Mouse (Mus musculus): ENCODE results near the gene Ppp1r3c.
"Not testable (repeated sequence)": the region's sequence is repeated elsewhere in the genome, so short reads cannot be mapped to it uniquely, and the experiment has no call there.

Ppp1r3c gene

DNA sequence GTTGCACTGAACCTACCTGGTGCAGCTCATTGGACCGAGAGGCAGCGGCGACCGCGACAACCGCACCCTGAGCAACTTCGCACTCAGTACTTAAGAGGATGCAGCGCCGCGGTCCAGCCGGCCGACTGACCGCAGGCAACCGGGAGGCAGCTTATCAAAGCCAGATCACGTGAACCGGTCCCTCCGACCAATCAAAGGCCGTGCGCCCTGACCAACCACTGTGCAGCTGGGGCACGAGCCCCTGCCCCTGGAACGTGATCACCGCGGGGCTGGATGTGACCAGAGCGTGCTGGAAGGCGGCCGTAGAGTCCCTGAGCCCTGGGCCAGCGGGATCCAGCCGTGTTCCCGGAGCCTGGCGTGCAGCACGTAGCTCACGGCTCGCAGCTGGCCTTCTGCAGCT is at the start of gene Ppp1r3c:
Gene Ppp1r3c (minus strand): TSS at position 117 of the 400 bp plus-strand sequence.
- peak; percentile 94 for DNase-seq (ENCODE audit: extremely low spot score, low spot score)

DNA sequence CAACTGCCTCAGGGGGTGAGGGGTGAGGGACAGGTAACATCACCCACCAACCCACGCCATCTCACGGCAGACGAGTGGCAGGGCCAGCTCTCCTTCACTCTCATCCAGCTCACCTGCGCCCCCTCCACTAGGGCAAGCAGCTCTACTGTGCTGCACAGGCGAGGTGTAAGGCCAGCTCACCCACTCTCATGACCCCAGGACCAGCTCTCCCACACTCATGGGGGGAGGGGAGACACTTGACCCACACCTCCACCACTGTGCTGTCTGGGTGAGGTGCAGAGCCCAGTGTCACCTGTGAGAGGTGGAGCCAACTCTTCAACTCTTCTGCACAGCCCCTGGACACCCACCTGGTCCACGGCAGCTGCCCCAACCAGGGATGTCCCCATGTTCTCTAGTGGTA is 46.7 kb upstream of the Ppp1r3c start:
- DNase-seq (ENCODE audit: extremely low spot score, low spot score), result no peak

DNA sequence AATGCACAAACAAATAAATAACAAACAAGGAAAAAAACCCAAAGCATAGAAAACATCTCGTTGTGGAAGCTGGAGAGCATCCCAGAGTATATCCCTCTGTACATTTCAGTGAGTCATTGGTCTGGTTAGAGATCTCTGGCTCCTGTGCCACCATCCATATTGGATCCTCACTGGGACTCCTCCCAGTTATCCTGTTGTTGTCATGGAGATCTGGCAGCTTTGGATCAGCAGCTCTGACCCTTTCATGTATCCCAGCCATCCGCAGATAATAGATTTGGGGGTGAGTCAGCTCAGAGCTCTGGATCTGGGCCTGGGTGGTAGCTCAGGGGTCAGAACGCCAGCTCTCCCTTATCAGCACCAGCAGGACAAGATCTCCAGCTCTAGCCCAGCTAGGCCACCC is 46.1 kb upstream of the Ppp1r3c start:
- DNase-seq (ENCODE audit: extremely low spot score, low spot score), result no peak

DNA sequence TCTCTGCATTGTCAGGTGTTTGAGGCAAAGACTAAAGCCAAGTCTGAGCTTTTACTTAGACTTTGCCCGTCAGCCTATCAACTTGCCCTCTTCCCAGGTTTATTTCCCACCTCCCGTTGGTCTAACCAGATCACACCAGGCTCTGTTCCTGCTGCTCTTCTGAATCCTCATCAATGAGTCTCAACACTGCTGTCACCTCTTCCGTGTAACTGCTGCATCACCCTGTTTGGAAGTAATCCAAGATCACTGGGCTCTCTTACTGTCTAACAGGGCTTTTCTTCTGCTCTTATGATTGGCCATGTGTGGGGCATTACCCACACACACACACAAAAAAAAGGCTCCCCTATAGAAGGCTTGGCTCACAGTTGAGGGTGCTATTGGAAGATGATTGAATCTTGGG is 45.5 kb upstream of the Ppp1r3c start:
- no peak for DNase-seq (ENCODE audit: extremely low spot score, low spot score)

DNA sequence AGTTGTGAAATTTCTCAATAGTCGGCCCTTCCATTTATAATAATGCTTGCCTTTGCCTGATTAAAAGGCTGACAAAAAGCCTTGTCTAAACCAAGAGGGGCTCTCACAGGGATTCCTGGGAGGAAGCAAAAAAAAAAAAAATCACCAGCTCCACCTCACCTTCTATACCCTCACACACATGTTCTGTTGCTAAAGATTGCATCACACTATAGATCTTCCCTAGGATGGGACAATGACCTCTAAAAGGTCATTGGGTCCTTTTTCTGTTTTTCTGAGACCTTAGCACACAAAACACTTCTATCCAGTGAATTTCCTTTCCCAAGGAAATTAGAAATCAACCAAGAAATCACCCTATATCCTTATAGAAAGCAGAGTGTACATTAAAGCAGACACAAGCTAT is 43.9 kb upstream of the Ppp1r3c start:
- no peak for DNase-seq (ENCODE audit: extremely low spot score, low spot score)

DNA sequence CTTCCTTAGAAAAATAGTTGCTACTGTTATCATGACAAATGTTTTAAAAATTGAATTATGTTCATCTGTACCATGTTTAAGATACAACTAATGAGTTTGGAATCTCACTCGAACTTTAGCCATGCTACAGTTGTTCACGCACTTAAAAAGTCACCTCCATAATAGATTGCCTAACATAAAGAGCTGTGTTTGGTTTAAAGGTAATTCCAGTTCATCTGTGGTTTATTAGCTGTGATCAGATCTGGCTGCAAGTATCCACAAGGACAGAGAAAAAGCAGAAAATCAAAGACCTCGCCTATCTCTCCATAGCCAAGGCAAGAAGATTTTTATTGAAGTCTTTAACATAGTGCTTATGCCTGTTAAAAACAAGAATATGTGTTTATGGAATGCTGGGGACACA is 43.3 kb upstream of the Ppp1r3c start:
- DNase-seq (ENCODE audit: extremely low spot score, low spot score), result no peak

DNA sequence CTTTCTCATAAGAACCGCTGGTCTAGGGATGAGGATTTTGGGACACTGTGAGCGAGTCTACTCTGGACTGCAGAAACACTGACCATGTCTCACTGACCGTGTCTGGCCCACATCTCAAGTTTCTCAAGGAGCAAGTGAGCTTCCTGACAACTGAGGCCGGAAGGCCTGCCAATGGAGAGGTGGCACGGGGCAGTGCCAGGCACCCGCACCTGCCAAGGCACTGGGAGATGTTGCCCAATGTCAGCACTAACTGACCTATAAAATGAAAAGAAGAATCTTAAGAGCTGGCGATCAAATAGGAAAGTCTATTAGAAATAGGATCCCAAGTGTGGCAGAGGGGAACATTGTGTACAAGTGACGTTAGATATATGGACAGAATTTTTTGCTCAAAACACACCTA is 39.1 kb upstream of the Ppp1r3c start:
- DNase-seq (ENCODE audit: extremely low spot score, low spot score), result no peak

DNA sequence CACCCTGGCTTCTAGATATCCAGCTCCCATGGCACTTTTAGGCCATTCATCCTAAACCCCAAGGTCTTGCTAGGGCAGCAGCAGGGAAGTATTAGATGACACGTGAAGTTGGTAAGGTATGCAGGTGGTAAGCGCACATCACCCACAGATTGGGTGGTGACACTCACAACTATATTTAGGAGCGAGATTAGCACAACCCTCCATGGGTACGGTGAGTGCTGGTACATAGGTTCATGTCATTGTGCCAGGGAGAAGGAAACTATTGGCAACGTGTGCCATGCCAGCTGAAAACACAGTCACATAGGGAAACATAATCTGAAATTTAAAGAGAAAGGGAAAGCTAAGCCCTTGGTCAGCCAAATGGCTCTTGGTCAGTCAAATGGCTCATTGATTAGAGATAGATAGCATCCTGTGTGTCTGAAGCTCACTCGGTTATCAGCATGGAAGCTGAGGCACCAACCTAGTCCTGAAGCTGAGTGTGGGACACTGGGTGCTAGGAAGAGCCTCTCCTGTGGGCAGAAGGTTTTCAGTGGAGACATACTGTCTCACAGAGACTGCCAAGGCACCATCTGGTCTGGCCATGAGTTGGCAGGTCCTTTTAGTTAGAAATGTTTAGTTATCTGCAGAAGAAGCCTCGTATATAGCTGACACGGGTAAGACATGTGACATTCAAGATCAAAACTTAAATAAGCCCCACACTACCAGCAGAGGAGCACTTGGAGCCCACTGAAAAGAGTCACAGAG is 37.4 kb upstream of the Ppp1r3c start:
- DNase-seq (ENCODE audit: extremely low spot score, low spot score), result no peak

DNA sequence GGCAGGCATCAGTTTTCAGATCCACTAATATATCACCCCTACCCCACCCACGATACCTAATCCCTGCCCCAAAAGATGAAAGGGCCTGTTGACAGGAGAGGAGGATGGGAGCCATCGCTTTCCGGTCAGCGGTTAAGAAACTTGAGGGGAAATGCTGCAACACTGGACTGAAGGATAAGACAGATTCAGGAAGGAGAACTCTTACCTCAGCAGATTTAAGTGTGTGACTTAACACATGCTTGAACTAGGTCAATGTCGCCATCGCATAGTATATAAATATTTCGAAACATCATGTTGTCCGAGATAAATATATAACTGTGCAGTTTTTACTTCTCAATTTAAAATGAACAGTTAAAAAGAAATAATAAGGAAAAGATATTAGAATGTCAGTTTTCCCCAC is 31.6 kb upstream of the Ppp1r3c start:
- no peak for DNase-seq (ENCODE audit: extremely low spot score, low spot score)

DNA sequence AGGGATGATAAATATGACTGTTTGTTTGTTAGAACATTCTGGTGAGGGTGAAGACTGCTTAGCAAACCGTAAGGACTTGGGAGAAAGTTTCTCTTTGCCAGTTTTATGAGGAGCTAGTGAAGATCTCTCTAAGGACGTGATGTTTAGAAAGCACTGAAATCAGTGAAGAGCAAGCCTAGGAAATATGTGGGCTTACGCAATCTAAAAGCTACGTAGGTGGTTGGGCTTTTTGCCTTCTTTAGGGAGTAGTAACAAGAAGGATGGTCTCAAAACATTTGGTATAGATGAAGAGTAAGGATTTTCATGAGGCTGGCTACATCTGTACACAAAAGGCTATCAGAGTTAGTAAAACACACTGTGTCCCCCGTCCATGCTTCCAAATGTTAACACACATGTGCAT is 28.0 kb upstream of the Ppp1r3c start:
- no peak for DNase-seq (ENCODE audit: extremely low spot score, low spot score)

DNA sequence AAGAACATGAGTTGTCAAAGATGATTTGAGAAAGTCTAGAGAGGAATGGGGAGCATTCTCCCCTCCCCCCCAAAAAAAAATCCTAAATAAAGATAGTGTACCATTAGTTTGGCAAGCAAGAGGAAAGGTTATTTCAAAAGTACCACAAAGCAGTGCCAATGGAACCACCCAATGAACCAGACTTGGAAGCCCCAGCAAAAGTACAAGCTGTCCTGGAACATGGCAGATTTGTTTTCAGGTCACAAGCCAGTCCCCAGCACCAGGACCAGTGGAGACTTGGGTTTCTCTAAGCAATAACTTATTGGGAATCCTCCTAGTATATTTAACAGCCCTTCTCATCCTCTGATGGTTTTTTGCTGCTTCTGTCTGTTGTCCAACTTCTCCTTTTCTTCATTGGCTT is 12.5 kb upstream of the Ppp1r3c start:
- no peak for DNase-seq (ENCODE audit: extremely low spot score, low spot score)

DNA sequence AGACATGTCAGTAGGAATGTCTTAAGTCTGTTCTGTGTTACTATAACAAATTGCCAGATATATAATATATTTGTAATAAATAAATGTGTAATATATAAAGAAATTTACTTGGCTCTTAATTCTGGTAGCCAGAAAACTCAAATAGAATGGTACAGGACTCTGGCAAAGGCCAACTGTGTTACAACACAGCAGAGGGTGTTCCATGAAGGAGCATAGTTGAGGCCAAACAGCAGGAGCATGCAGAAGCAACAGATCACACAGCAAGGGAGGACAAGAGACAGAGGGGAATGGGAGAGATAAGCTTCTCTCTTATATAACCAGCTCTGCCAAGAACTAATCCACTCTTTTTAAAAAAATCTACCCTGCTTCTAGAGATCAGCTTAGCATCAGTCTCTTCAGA is 5.9 kb upstream of the Ppp1r3c start:
- DNase-seq (ENCODE audit: extremely low spot score, low spot score), result no peak

DNA sequence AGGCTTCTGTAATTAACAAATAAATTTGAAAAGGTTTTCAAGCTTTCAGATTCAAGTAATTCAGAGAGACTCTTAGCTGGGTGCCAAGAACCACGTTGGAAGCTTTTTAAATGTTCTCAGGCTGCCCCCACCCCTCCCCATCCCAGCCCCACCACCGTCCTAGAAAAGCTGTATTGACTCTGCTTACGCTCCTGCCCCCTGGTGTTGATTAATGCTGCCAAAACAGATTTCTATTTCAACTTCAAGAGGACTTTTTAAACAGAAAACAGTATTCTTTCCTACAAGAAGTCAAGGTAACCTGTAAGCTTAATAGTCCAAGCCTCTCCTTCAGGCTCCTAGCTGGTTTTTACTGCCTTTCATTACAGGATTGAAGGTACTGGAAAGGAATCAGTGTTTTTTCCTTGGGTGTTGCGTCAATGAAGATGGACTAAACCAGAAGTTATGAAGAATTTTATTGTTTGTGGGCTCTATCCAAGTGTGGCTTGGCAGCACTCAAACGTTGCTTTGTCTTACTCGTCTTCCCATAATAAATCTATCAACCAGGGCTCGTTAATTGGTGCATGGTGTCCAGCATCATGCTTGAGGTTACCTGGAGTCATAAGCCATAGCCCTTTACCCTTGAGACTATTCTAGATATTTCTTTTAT is 3.2 kb upstream of the Ppp1r3c start:
- no peak for DNase-seq (ENCODE audit: extremely low spot score, low spot score)

DNA sequence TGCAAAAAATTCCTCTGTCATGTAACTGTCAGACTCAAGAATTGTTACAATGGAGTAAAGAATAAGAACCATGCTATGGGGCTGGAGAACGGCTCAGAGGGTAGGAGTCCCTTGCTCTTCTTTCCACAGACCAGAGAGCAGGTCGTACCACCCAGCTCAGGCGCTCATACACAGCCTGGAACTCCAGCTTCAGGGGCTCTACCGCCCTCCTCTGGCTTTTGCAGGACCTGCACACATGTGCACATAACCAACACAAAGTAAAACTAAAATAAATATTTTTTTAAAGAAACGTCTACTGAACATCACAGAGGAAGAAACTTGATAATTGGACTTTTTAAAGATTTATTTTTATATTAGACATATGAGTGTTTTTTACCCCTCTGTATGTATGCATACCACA is 1.6 kb upstream of the Ppp1r3c start:
- no peak for DNase-seq (ENCODE audit: extremely low spot score, low spot score)

DNA sequence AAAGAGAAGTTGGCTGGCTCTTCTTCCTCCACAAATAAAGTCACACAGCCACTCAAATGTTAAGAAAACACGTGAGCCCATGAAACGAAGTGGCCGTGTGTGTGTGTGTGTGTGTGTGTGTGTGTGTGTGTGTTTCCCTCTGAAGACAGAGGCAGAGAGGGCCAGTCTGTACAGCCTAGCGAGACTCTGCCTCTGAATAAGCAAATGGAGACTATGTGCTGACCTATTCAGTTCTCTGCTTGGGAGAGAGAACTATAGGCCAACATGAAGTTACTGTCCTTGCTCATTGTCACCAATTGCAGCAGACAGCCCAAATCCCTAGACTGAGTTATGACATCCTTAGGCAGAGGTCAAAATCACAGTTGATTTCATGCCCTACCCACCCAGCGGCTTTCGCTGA is 634 bp upstream of the Ppp1r3c start:
- no peak for DNase-seq (ENCODE audit: extremely low spot score, low spot score)

DNA sequence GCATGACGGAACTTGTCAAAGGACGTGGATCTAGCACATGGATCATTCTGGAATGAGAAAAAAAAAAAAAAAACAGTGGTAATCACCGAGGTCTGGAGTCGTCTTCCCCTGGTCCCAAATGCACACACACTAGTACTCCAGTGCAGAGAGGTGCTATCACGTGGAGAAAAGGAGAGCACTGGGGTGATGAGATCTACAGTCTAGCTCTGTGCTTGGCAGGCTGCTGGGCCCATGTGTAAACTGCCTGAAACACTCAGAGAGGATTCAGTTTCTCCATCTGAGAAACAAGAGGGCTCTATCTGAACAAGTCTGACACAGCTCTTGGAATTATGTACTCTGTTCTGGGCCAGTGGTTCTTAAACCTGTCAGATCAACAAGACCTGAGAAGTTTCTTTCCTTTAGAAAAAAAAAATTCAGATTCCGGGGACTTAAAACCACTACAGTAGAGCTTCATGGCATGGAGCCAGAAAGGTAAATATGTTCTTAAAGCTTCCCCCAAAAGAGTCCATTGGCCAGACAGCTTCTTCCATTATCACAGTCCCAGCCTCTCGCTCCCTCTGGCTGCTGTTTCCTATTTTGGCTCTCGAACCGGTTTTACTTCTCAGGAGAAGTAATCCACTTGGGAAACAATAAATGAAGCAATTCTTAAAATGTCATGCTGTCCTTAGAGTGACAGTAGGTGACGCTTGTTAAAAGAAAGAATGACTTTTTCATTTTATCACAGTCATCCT is 2.0 kb downstream of the Ppp1r3c start:
- no peak for DNase-seq (ENCODE audit: extremely low spot score, low spot score)

DNA sequence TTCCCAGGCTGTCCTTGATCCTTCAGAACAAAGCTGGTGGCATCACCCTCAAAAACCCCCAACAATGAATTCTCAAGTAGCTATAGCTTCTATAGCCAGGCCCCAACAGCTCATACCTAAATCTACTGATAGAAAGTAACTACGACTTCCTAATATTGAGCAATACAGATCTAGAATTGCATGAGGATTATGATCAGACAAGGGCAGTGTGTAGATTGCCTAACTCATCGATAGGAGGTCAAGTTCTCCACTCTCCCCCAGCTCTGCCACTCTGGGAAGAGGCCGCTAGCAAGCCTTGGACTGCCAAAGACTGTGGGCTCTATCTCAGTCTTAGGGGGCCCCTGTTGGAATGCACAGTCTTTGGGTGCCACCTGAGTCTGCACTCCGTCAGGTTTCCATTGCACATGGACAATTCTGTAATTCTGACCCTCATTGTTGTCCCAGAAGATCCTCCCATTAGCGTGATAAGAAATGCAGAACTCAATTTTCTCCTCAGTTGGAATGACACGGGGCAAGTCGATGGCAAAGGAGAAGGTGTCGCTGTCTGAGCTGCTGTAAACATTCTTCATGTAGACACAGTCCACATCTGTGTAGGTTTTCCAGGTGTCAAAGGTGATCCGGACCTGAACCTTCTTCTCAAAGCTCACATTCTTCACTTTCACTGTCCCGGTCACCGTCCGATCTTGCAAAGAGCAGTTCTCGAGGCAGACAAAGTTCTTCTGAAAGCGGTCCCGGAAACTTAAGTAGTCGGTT is 3.1 kb downstream of the Ppp1r3c start:
- no peak for DNase-seq (ENCODE audit: extremely low spot score, low spot score)

DNA sequence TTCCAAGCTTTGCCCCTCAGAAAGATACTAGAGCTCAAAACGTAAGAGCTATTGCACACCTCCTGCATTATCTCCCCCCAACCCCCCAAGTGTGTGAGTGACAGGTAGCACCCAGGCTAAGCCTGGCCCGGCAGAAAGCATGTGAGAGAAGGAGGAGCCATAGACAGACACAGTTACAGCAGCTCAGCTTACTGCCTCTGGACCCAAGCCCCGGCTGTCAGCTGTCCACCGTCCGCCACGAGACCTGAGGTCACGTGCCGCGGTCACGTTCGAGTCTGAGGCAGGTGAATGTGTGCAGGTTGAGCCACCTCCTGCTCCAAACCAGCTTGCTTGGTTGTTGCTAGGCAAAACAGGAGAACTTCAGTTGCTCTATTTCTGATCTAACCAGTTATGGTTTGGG is 5.1 kb downstream of the Ppp1r3c start:
- no peak for DNase-seq (ENCODE audit: extremely low spot score, low spot score)

DNA sequence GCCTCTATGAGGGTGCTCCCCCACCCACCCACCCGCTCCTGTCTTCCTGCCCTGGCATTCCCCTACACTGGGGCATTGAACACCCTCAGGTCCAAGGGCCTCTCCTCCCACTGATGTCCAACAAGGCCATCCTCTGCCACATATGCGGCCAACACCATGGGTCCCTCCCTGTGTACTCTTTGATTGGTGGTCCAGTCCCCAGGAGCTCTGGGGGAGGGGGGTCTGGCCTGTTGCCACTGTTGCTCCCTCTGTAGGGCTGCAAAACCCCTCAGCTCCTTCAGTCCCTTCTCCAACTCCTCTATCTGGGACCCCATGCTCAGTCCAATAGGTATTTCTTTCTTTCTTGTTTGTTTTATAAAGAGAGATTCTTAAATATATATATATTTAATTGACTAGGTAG is 6.0 kb downstream of the Ppp1r3c start:
- not testable (repeated sequence) for DNase-seq (ENCODE audit: extremely low spot score, low spot score)

DNA sequence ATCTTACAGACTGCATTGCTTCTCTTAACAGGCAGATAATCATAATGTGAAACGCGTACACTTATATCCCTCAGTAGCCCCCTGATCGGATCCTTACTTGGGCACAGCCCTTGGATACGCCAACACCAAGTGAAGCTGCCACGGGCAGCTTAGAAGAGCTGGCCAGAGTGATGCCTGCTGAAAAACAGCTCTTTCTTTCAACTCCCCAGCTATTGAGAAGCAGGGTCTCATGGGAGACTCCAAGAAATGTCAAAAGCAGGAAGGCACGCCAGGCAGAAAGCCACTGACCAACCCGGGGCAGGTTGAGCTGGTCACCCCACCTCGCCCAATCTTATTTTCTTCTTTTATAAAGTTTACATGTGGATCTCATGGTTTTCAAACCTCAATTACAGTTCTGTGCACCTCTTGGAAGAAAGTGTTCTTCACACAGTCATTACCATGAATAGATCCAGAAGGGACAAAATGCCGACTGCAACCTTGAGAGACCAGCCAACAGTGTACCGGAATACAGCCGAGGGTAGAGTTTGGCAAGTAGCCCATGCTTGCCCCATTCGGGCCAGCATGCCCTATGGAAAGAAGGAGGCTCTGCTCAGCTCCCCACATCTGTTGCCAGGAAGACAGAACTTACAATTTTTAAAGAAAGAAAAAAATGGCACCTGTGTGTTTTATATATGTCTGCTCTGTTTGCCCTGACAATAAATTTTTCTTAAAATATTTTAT is 7.6 kb downstream of the Ppp1r3c start:
- DNase-seq (ENCODE audit: extremely low spot score, low spot score), result no peak

DNA sequence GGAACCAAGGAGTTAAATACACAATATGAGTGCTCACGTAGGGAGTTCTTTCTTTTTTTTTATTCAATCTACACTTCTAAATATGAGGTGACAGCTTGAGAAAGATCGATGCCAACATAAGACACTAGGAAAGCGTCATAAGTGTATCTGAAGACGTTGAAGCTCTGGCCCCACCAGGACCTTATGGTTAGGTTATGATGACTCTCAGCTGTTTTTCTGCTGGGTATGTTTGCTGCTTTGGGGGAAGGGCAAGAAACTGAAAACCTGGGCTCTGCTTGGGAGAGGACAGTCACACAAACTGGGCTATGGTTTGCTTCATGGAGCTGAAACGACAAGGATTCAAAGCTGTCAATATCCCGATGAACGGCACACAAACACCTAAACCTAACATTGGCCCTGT is 11.5 kb downstream of the Ppp1r3c start:
- no peak for DNase-seq (ENCODE audit: extremely low spot score, low spot score)
